Mouse (Mus musculus): ENCODE measurements at regions not wholly inside any gene's neighbourhood (a gene's known extent, or its start where the extent isn't known, plus 50 kb on each side); places are given as distances from the start of the nearest gene placed in this dataset.
"Not testable (repeated sequence)": the region's sequence is repeated elsewhere in the genome, so short reads cannot be mapped to it uniquely, and the experiment has no call there.

- DNase-seq (ENCODE audit: low spot score in 2 of 2): peak in 1 of 2 experiments; percentile 21
These were observed 130.9 kb downstream of the Gmnc start for GRCm38 (mm10) chr16:26860566-26860965.

DNA sequence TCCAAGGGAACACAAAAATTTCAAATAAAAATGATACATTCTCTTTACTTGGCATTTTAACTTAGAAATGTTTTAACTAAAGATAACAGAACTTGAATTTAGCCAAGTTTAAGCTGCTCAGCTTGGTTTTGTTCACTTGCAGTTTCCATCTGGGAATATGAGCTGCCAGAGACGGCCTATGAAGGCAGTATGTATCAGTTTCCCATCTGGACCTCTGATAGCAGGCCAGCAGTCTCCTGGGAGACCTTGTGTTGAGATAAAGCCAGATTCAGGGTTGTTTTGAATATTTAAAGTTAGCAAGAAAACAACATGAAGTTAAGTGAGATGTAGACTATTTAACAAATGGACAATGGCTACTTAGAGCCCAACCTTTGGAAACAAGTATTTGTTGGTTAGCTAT lies 142.3 kb downstream of the Gmnc start:
- peak; percentile 41 to 47 for DNase-seq (ENCODE audit: low spot score in 2 of 2)

GRCm38 (mm10) chr16:26827006-26827405 lies 164.4 kb downstream of the Gmnc start:
- DNase-seq (ENCODE audit: low spot score in 2 of 2): no peak

DNA sequence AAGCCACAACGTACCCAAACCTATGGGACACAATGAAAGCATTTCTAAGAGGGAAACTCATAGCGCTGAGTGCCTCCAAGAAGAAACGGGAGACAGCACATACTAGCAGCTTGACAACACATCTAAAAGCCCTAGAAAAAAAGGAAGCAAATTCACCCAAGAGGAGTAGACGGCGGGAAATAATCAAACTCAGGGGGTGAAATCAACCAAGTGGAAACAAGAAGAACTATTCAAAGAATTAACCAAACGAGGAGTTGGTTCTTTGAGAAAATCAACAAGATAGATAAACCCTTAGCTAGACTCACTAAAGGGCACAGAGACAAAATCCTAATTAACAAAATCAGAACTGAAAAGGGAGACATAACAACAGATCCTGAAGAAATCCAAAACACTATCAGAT lies 180.3 kb downstream of the Gmnc start:
- DNase-seq (ENCODE audit: low spot score in 2 of 2): not testable (repeated sequence)

DNA sequence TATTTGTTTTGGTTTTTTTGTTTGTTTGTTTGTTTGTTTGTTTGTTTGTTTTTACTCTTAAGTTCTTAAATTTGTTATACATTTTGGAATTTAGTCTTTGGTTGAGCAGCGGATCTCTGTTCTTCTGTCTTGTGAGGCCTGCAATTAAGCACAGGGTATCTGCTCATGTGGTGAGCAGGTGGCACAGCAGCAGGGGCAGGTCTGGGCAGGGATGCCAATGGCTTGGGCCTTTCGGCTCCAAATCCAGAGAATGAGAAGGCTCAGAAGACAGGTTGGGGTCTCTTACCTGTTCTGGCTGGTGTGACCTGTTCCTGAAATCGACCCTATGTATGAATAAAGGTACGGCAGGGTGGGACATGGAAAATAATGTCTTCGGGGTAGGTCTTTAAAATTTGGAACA lies 186.0 kb downstream of the Gmnc start:
- DNase-seq (ENCODE audit: low spot score in 2 of 2): no peak

- no peak for DNase-seq (ENCODE audit: low spot score in 2 of 2)
These were observed 204.3 kb downstream of the Gmnc start for GRCm38 (mm10) chr16:26787042-26787620.

- DNase-seq (ENCODE audit: low spot score in 2 of 2): no peak
These were observed 200.8 kb downstream of the Il1rap start for GRCm38 (mm10) chr16:26782331-26782730.
